Mouse (Mus musculus): ENCODE results near the gene Gm42688. TPM values are rescaled to one million over a fixed set of nuclear protein-coding genes. Genes with fewer than 3 reads are reported as not detected.
"Not testable (repeated sequence)": the region's sequence is repeated elsewhere in the genome, so short reads cannot be mapped to it uniquely, and the experiment has no call there.

The Gm42688 gene
- total RNA-seq, 2 experiments from 2014 or later = 1.0 to 1.2 TPM

- intact Hi-C loops (cut with DNase I) = loop anchor here (2.0 kb wide), 1 partner anchor 37 kb away; no protein-coding TSS in a partner anchor
- TF ChIP-seq CTCF (IDR thresholded peaks at IDR 0.05) = no peak
- DNase-seq = peak; percentile 58
- Histone ChIP-seq H3K27ac (peak overlapping the region; percentile 48; the same call in 1 of the 2 replicates), H3K4me3 (peak overlapping the region; percentile 78)
Observed at GRCm38 (mm10) chr6:83155552-83156238, 54.3 kb downstream of the Gm42688 start.

- DNase-seq = peak; percentile 66
- peak within 1 kb of the TSS; percentile 48; the same call in 1 of the 2 replicates for H3K27ac ChIP-seq
- peak within 1 kb of the TSS; percentile 78 for H3K4me3 ChIP-seq
- TF ChIP-seq CTCF (IDR thresholded peaks at IDR 0.05) = no peak
- intact Hi-C loops (cut with DNase I) = loop anchor here (2.0 kb wide), 1 partner anchor 37 kb away; no protein-coding TSS in a partner anchor
Observed at GRCm38 (mm10) chr6:83156259-83156684, 54.9 kb downstream of the Gm42688 start, which contains the start of the genes Wdr54 and 1700003E16Rik. Gene Wdr54, minus strand, starts transcription at chr6:83156397. Gene 1700003E16Rik, plus strand, starts transcription at chr6:83156404.

GRCm38 (mm10) chr6:83159456-83159855, 58.0 kb downstream of the Gm42688 start:
- TF ChIP-seq CTCF (IDR thresholded peaks at IDR 0.05) = peak; percentile 65
- DNase-seq; H3K4me3 ChIP-seq; H3K27ac ChIP-seq; intact Hi-C loops (cut with DNase I): not testable (repeated sequence)

Small RNA genes lying within 50 kb of the gene (microRNA-seq; reads per million reads assigned to microRNA genes)
- not detected for gene Mir3470a

Other genes with a start within 250 kb of the Gm42688 start
- under 1 TPM in 1 of 2 experiments, not detected in 1; 0.05 TPM for gene Sema4f, start 161.8 kb upstream of the Gm42688 start, total RNA-seq (2021)
- gene M1ap, start 154.7 kb upstream of the Gm42688 start, total RNA-seq (2021) = under 1 TPM in 1 of 2 experiments, not detected in 1; 0.45 TPM
- 1 to 10 TPM; 1.3 to 4.1 TPM for gene Dok1, start 68.1 kb upstream of the Gm42688 start, total RNA-seq (2021)
- gene Loxl3, start 67.4 kb upstream of the Gm42688 start, total RNA-seq (2021) = 1 to 10 TPM; 2.1 to 3.5 TPM
- gene Aup1, start 47.1 kb upstream of the Gm42688 start, total RNA-seq (2021) = 100 to 1,000 TPM in 1 of 2 experiments, 10 to 100 TPM in 1; 94.5 to 101 TPM
- gene Htra2, start 46.3 kb upstream of the Gm42688 start, total RNA-seq (2021) = 10 to 100 TPM; 14.1 to 21.5 TPM
- gene Dqx1, start 43.8 kb upstream of the Gm42688 start, total RNA-seq (2021) = 1 to 10 TPM in 1 of 2 experiments, under 1 TPM in 1; 0.20 to 1.1 TPM
- not detected for gene Tlx2, start 31.3 kb upstream of the Gm42688 start, total RNA-seq (2021)
- 1 to 10 TPM; 8.2 to 8.7 TPM for gene Pcgf1, start 23.7 kb upstream of the Gm42688 start, total RNA-seq (2021)
- under 1 TPM in 1 of 2 experiments, not detected in 1; 0.31 TPM for gene Lbx2, start 15.2 kb upstream of the Gm42688 start, total RNA-seq (2021)
- gene Ccdc142, start within 50 bp of the Gm42688 start, total RNA-seq (2021) = under 1 TPM; 0.61 to 0.70 TPM
- gene Mrpl53, start 7.4 kb downstream of the Gm42688 start, total RNA-seq (2021) = 100 to 1,000 TPM in 1 of 2 experiments, 10 to 100 TPM in 1; 94.7 to 121 TPM
- gene Mogs, start 13.9 kb downstream of the Gm42688 start, total RNA-seq (2021) = 1 to 10 TPM; 4.7 to 6.6 TPM
- gene Wbp1, start 19.9 kb downstream of the Gm42688 start, total RNA-seq (2021) = 10 to 100 TPM; 43.3 to 45.6 TPM
- 10 to 100 TPM; 13.7 to 16.3 TPM for gene Ino80b, start 23.8 kb downstream of the Gm42688 start, total RNA-seq (2021)
- gene Rtkn, start 33.8 kb downstream of the Gm42688 start, total RNA-seq (2021) = 10 to 100 TPM; 12.2 to 15.3 TPM
- gene Wdr54, start 54.8 kb downstream of the Gm42688 start, total RNA-seq (2021) = 1 to 10 TPM in 1 of 2 experiments, under 1 TPM in 1; 0.84 to 1.1 TPM
- gene 1700003E16Rik, start 54.8 kb downstream of the Gm42688 start, total RNA-seq (2021) = under 1 TPM in 1 of 2 experiments, not detected in 1; 0.11 TPM
- 100 to 1,000 TPM; 129 to 139 TPM for gene Dctn1, start 64.3 kb downstream of the Gm42688 start, total RNA-seq (2021)
- gene Slc4a5, start 118.2 kb downstream of the Gm42688 start, total RNA-seq (2021) = not detected
- 1 to 10 TPM; 3.0 to 4.2 TPM for gene Mthfd2, start 224.3 kb downstream of the Gm42688 start, total RNA-seq (2021)
- gene Mob1a, start 224.4 kb downstream of the Gm42688 start, total RNA-seq (2021) = 10 to 100 TPM in 1 of 2 experiments, 1 to 10 TPM in 1; 7.4 to 12.6 TPM
- 100 to 1,000 TPM; 245 to 263 TPM for gene Bola3, start 247.5 kb downstream of the Gm42688 start, total RNA-seq (2021)